Mouse (Mus musculus): ENCODE results near the gene Naa10. TPM values are rescaled to one million over a fixed set of nuclear protein-coding genes. Genes with fewer than 3 reads are reported as not detected.

Naa10 gene
- total RNA-seq, 2 experiments from 2014 or later: 76.0 to 85.1 TPM

Other genes with a start within 250 kb of the Naa10 start
- gene Slc6a8, start 248.8 kb downstream of the Naa10 start, total RNA-seq (2021): 100 to 1,000 TPM in 1 of 2 experiments, 10 to 100 TPM in 1; 62.6 to 126 TPM
- gene Bcap31, start 205.8 kb downstream of the Naa10 start, total RNA-seq (2021): 100 to 1,000 TPM; 278 to 286 TPM
- gene Abcd1, start 205.3 kb downstream of the Naa10 start, total RNA-seq (2021): 10 to 100 TPM; 21.6 to 31.5 TPM
- under 1 TPM; 0.30 to 0.66 TPM for gene Plxnb3, start 164.9 kb downstream of the Naa10 start, total RNA-seq (2021)
- under 1 TPM in 1 of 2 experiments, not detected in 1; 0.33 TPM for gene Srpk3, start 147.5 kb downstream of the Naa10 start, total RNA-seq (2021)
- 100 to 1,000 TPM; 412 to 482 TPM for gene Idh3g, start 135.0 kb downstream of the Naa10 start, total RNA-seq (2021)
- gene Ssr4, start 134.9 kb downstream of the Naa10 start, total RNA-seq (2021): 100 to 1,000 TPM; 161 to 166 TPM
- gene Pdzd4, start 97.0 kb downstream of the Naa10 start, total RNA-seq (2021): 1 to 10 TPM; 2.9 to 4.4 TPM
- not detected for gene Avpr2, start 29.8 kb downstream of the Naa10 start, total RNA-seq (2021)
- 10 to 100 TPM in 1 of 2 experiments, 1 to 10 TPM in 1; 9.8 to 10.0 TPM for gene L1cam, start 25.8 kb downstream of the Naa10 start, total RNA-seq (2021)
- gene Arhgap4, start 74 bp downstream of the Naa10 start, total RNA-seq (2021): 1 to 10 TPM; 2.9 to 3.0 TPM
- 10 to 100 TPM; 16.1 to 23.8 TPM for gene Renbp, start 8.9 kb upstream of the Naa10 start, total RNA-seq (2021)
- gene Hcfc1, start 44.4 kb upstream of the Naa10 start, total RNA-seq (2021): 10 to 100 TPM; 56.9 to 57.1 TPM
- 100 to 1,000 TPM; 112 to 117 TPM for gene Irak1, start 102.0 kb upstream of the Naa10 start, total RNA-seq (2021)
- not detected for gene Opn1mw, start 205.5 kb upstream of the Naa10 start, total RNA-seq (2021)
- gene Mecp2, start 213.4 kb upstream of the Naa10 start, total RNA-seq (2021): 10 to 100 TPM; 35.1 to 38.4 TPM
- not detected for gene Tex28, start 245.9 kb upstream of the Naa10 start, total RNA-seq (2021)

Measured in adrenal gland, postnatal 36 days (tissue).